Mouse (Mus musculus) liver, adult 2 months (tissue): ENCODE data around the gene A4galt. TPM values are rescaled to one million over a fixed set of nuclear protein-coding genes. Genes with fewer than 3 reads are reported as not detected.

Experiments used
- DNase-seq: peaks from one replicate; pipeline ENCODE4 v3.0.0-alpha.2; 2011; ENCODE audit warnings: low read depth, low spot score; ENCODE audit errors: extremely low read depth
- H3K27ac ChIP-seq: fragments of 200-500 bp; replicated peaks from 2 replicates; pipeline ENCODE4 v1.5.1; 2012; ENCODE audit warnings: low read depth, mild to moderate bottlenecking, control low read depth, inconsistent platforms, low read length; ENCODE audit not compliant: insufficient read depth
- H3K27me3 ChIP-seq: fragments of 200-500 bp; 2 replicates; pipeline ENCODE4 v1.6.1; 2012; ENCODE audit warnings: mild to moderate bottlenecking, moderate library complexity, low read length, inconsistent platforms; ENCODE audit not compliant: control insufficient read depth, insufficient read depth
- H3K36me3 ChIP-seq: fragments of 200-500 bp; 2 replicates; pipeline ENCODE4 v1.6.1; 2012; ENCODE audit warnings: low read length, inconsistent platforms; ENCODE audit not compliant: control insufficient read depth, insufficient read depth
- H3K4me1 ChIP-seq: fragments of 200-500 bp; 2 replicates; pipeline ENCODE4 v1.6.1; 2011; ENCODE audit warnings: low read length; ENCODE audit not compliant: control insufficient read depth, insufficient read depth
- H3K4me3 ChIP-seq: fragments of 200-500 bp; 2 replicates; pipeline ENCODE4 v1.5.1; 2011; ENCODE audit warnings: low read depth, mild to moderate bottlenecking, control low read depth, low read length, moderate library complexity; ENCODE audit not compliant: insufficient read depth
- H3K79me2 ChIP-seq: fragments of 200-500 bp; 2 replicates; pipeline ENCODE4 v1.6.1; 2012; ENCODE audit warnings: inconsistent platforms, mild to moderate bottlenecking, low read length, moderate library complexity; ENCODE audit not compliant: control insufficient read depth, insufficient read depth
- H3K9ac ChIP-seq: fragments of 200-500 bp; 2 replicates; pipeline ENCODE4 v1.6.1; 2012; ENCODE audit warnings: low read depth, mild to moderate bottlenecking, control low read depth, inconsistent platforms, low read length
- CTCF ChIP-seq: fragments of 200-500 bp; IDR thresholded peaks from 2 replicates; pipeline ENCODE4 v1.5.1; 2011; ENCODE audit warnings: low read depth, low read length, control low read depth
- POLR2A ChIP-seq: fragments of 200-500 bp; IDR thresholded peaks from 2 replicates; pipeline ENCODE4 v1.6.1; 2011; ENCODE audit warnings: low read length, control low read depth; ENCODE audit not compliant: insufficient read depth; ENCODE audit errors: extremely low read depth
- WGBS: fragments of 180-500 bp; shearing (Covaris S2); methylation state at CpG from one replicate; pipeline ENCODE4 v1.1.7; 2018; 5-methylcytosine and 5-hydroxymethylcytosine counted together
- polyA plus RNA-seq: library from polyadenylated mRNA; depleted of rRNA; stranded (reverse); fragments of >200 nt; gene quantifications from 2 replicates; pipeline ENCODE4 v1.2.3, GENCODE M21; 2012
- total RNA-seq: library from RNA; depleted of rRNA; stranded (reverse); fragments of >200 nt; gene quantifications from 2 replicates; pipeline ENCODE4 v1.2.3, GENCODE M21; 2014

The A4galt gene
- total and polyA plus RNA-seq, 2 experiments, result 0.28 to 0.46 TPM

GRCm38 (mm10) chr15:83292261-83293056 lies 40.9 kb upstream of the A4galt start:
- Histone ChIP-seq H3K79me2 (no peaks in the 10 kb centered on the region), H3K4me1 (no peaks in the 10 kb centered on the region), H3K4me3 (no peak overlapping the region), H3K36me3 (no peaks in the 10 kb centered on the region), H3K27me3 (no peaks in the 10 kb centered on the region), H3K9ac (no peak overlapping the region), H3K27ac (peak overlapping the region; percentile 82)
- no peak for TF ChIP-seq POLR2A
- TF ChIP-seq CTCF, result no peak
- no peak for DNase-seq
- 80% methylated on average over 13 of the region's 13 CpGs for WGBS

DNA sequence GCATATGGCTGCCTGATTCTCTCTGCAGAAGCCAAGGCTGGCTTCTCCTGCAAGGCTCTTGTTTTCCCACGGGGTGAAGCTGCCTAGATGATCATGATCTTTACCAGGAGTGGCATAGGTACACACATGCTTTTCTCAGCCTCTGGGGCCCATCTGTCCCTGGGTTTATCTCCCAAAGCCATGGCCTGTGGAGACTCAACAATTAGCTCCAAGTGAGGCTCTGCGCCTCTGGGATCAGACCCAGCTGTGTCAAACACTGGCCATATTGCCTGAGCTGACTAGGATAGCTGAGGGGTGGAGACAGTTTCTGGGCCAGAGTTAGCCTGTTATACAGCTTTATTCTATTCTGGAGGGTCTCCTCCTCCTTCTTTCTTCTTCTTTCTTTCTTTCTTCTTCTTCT lies 39.3 kb upstream of the A4galt start:
- Histone ChIP-seq H3K79me2 (no peaks in the 10 kb centered on the region), H3K9ac (no peak overlapping the region), H3K36me3 (no peaks in the 10 kb centered on the region), H3K27me3 (no peaks in the 10 kb centered on the region), H3K4me1 (no peaks in the 10 kb centered on the region), H3K27ac (no peak overlapping the region), H3K4me3 (no peak overlapping the region)
- no peak for DNase-seq
- 89% methylated on average over 2 of the region's 2 CpGs for WGBS
- TF ChIP-seq POLR2A (no peak), CTCF (no peak)

- Histone ChIP-seq H3K79me2 (no peaks in the 10 kb centered on the region), H3K36me3 (no peaks in the 10 kb centered on the region), H3K9ac (no peak overlapping the region), H3K27me3 (no peaks in the 10 kb centered on the region), H3K4me3 (no peak overlapping the region), H3K27ac (no peak overlapping the region), H3K4me1 (no peaks in the 10 kb centered on the region)
- WGBS, result 52% methylated on average over 8 of the region's 8 CpGs
- no peak for DNase-seq
- TF ChIP-seq POLR2A (no peak), CTCF (no peak)
These were observed 33.3 kb upstream of the A4galt start for GRCm38 (mm10) chr15:83284828-83285227.

DNA sequence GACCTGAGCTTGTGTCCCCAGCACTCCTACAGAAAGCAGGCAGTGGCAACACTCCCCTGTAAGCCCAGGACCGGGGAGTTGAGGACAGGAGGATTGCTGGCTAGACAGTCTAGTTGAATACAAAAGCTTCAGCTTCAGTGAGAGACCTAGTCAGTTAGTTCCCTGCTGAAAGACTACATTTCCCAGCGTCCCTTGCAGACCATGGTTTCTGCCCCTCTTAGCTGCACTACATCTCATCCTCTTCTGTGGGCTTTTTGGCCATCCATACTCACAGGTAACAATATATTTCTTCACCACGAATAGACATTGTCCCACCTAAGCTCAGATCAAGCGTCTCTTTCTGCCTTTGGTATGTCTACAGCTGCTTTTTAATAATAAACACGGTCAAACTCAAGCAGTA lies 30.8 kb upstream of the A4galt start:
- H3K4me1 ChIP-seq, result no peaks in the 10 kb centered on the region
- no peak overlapping the region for H3K9ac ChIP-seq
- H3K4me3 ChIP-seq, result no peak overlapping the region
- 78% methylated on average over 5 of the region's 5 CpGs for WGBS
- no peaks in the 10 kb centered on the region for H3K27me3 ChIP-seq
- no peaks in the 10 kb centered on the region for H3K79me2 ChIP-seq
- no peak for DNase-seq
- TF ChIP-seq CTCF (no peak), POLR2A (no peak)
- H3K27ac ChIP-seq, result no peak overlapping the region
- H3K36me3 ChIP-seq, result no peaks in the 10 kb centered on the region

GRCm38 (mm10) chr15:83281303-83281702 lies 29.7 kb upstream of the A4galt start:
- no peaks in the 10 kb centered on the region for H3K79me2 ChIP-seq

GRCm38 (mm10) chr15:83278579-83278978 lies 27.0 kb upstream of the A4galt start:
- Histone ChIP-seq H3K79me2 (no peaks in the 10 kb centered on the region), H3K27ac (no peak overlapping the region), H3K27me3 (no peaks in the 10 kb centered on the region), H3K4me3 (no peak overlapping the region), H3K4me1 (no peaks in the 10 kb centered on the region), H3K9ac (no peak overlapping the region), H3K36me3 (no peaks in the 10 kb centered on the region)
- no peak for DNase-seq
- TF ChIP-seq CTCF (no peak), POLR2A (no peak)
- 89% methylated on average over 5 of the region's 5 CpGs for WGBS

More at GRCm38 (mm10) chr15:83281303-83281702, 29.7 kb upstream of the A4galt start:
- Histone ChIP-seq H3K36me3 (no peaks in the 10 kb centered on the region), H3K9ac (no peak overlapping the region), H3K27me3 (no peaks in the 10 kb centered on the region), H3K4me3 (no peak overlapping the region), H3K27ac (no peak overlapping the region), H3K4me1 (no peaks in the 10 kb centered on the region)
- DNase-seq, result no peak
- TF ChIP-seq POLR2A (no peak), CTCF (no peak)
- WGBS, result 78% methylated on average over 11 of the region's 11 CpGs
